Mouse (Mus musculus) lung, postnatal 0 days (tissue): ENCODE measurements at regions not wholly inside any gene's neighbourhood (a gene's known extent, or its start where the extent isn't known, plus 50 kb on each side); places are given as distances from the start of the nearest gene placed in this dataset.

ENCODE experiments used
- ATAC-seq: fragments of 200-750 bp; cut with Nextera tagmentation; 2 replicates; pipeline ENCODE4 v1.8.0; 2017; ENCODE audit warnings: moderate library complexity
- DNase-seq: peaks from one replicate; pipeline ENCODE4 v3.0.0-alpha.2; 2016; ENCODE audit warnings: low spot score
- H3K27ac ChIP-seq: fragments of 300-500 bp; sonication (generic); 2 replicates; pipeline ENCODE4 v1.5.1; 2014; ENCODE audit warnings: antibody characterized with exemption, mild to moderate bottlenecking, low read length, mixed read lengths
- H3K27me3 ChIP-seq: fragments of 300-500 bp; sonication (generic); replicated peaks from 2 replicates; pipeline ENCODE4 v1.6.1; 2014; ENCODE audit warnings: low read length, mixed read lengths; ENCODE audit not compliant: insufficient read depth
- H3K36me3 ChIP-seq: fragments of 300-500 bp; sonication (generic); 2 replicates; pipeline ENCODE4 v1.6.1; 2014; ENCODE audit warnings: low read length, mixed read lengths; ENCODE audit not compliant: insufficient read depth
- H3K4me1 ChIP-seq: fragments of 300-500 bp; sonication (generic); 2 replicates; pipeline ENCODE4 v1.6.1; 2014; ENCODE audit warnings: antibody characterized with exemption, low read depth, low read length, mixed read lengths; ENCODE audit not compliant: insufficient read depth
- H3K4me2 ChIP-seq: fragments of 300-500 bp; sonication (generic); replicated peaks from 2 replicates; pipeline ENCODE4 v1.6.1; 2014; ENCODE audit warnings: low read depth, mild to moderate bottlenecking, low read length, moderate library complexity, mixed read lengths
- H3K4me3 ChIP-seq: fragments of 300-500 bp; sonication (generic); 2 replicates; pipeline ENCODE4 v1.5.1; 2014; ENCODE audit warnings: low read depth, low read length
- H3K9ac ChIP-seq: fragments of 300-500 bp; sonication (generic); replicated peaks from 2 replicates; pipeline ENCODE4 v1.6.1; 2014; ENCODE audit warnings: low read depth, mild to moderate bottlenecking
- H3K9me3 ChIP-seq: fragments of 300-500 bp; sonication (generic); 2 replicates; pipeline ENCODE4 v1.6.1; 2016; ENCODE audit warnings: low read length, mixed read lengths
- CTCF ChIP-seq: IDR thresholded peaks from 2 replicates; pipeline ENCODE4 v1.5.1; 2016; ENCODE audit warnings: antibody characterized with exemption, mild to moderate bottlenecking
- EP300 ChIP-seq: IDR thresholded peaks from 2 replicates; pipeline ENCODE4 v1.6.1; 2016; ENCODE audit warnings: antibody characterized with exemption, mild to moderate bottlenecking, control low read depth
- WGBS: fragments of 180-500 bp; shearing (Covaris S2); extraction: QIAGEN DNeasy Blood & Tissue Kit; methylation state at CpG from one replicate; pipeline ENCODE4 v1.1.7; 2014; 5-methylcytosine and 5-hydroxymethylcytosine counted together

DNA sequence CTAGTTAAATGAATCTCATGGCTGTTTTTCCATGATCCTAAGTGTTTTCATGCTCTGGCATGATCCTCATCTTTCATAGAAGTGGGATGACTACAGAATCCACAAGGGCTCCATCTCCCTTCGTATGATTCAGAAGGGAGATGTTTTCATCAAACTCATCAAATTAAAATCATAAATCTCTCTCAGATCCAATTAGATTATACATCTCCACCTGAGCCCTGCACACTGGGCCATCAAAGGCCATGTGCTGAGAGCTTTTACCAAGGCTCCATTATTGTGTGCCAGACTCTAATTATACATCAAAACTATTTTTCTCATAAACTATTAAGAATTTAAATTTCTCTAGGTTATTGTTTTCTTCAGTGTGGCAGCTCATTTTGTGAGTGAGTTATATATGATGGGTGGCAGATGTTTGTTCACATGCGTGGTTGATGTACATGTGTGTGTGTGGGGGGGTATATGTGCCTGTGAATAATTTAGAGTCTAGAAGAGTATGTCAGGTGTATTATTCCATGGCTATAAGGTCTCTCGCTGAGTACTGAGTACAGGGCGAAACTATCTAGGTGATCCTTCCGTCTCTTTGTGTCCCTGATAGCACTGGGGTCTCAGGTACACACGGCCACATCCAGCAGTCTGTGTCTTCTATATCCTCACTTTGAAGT is 278.4 kb downstream of the Fat4 start:
- Histone ChIP-seq H3K27me3 (no peaks in the 10 kb centered on the region), H3K4me1 (no peaks in the 10 kb centered on the region), H3K36me3 (no peaks in the 10 kb centered on the region), H3K27ac (no peak overlapping the region), H3K9me3 (no peaks in the 10 kb centered on the region), H3K9ac (no peak overlapping the region), H3K4me2 (no peak overlapping the region), H3K4me3 (no peak overlapping the region)
- ATAC-seq (no peak), DNase-seq (no peak)
- WGBS, result 86% methylated on average over 6 of the region's 6 CpGs
- TF ChIP-seq CTCF, result no peak
- no peak for TF ChIP-seq EP300

DNA sequence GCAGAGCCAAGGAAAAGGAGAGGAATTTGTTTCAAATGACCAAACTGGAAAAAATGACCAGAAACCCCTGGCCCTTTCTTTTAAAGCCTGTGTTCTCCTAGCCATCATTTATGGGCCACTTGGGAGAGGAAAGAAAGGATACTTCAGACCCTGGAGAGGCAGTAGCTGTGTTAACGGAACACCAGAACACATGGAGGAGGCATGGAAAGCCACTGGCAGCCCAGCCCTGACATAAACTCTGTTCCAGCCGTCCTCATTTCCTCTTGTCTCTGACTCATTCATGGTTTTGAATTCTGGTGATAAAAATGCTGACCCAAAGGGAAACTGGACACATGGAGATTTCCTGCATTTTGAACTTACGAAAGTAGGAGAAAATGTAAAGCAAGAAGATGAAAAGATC is 295.9 kb downstream of the Fat4 start:
- H3K4me3 ChIP-seq, result no peak overlapping the region
- H3K27me3 ChIP-seq, result no peaks in the 10 kb centered on the region
- no peaks in the 10 kb centered on the region for H3K36me3 ChIP-seq
- no peak overlapping the region for H3K9ac ChIP-seq
- ATAC-seq (no peak), DNase-seq (no peak)
- no peaks in the 10 kb centered on the region for H3K9me3 ChIP-seq
- H3K4me1 ChIP-seq, result no peaks in the 10 kb centered on the region
- no peak for TF ChIP-seq EP300
- no peak for TF ChIP-seq CTCF
- no peak overlapping the region for H3K4me2 ChIP-seq
- 48% methylated on average over 3 of the region's 3 CpGs for WGBS
- H3K27ac ChIP-seq, result no peak overlapping the region

DNA sequence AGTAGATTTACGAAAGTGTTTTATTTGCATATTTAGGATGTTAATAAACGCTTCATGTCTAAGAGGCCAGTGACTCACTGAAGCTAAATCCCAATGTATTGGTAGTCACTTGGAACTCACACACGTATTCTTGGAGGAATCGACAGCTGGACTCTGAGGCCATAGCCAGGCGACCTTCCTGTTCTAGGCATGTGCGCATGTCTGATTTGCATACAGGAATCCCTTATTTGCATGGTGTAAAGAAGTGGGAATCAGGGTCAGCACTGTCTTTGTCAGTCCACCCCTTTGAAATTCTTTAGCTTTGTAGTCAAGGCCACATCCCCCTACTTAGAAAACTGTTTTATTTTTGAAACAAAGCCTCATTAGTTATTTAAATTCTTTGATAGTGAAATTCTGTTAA is 308.4 kb downstream of the Fat4 start:
- Histone ChIP-seq H3K4me3 (no peak overlapping the region), H3K4me1 (no peaks in the 10 kb centered on the region), H3K36me3 (no peaks in the 10 kb centered on the region), H3K27me3 (no peaks in the 10 kb centered on the region), H3K9me3 (no peaks in the 10 kb centered on the region), H3K4me2 (no peak overlapping the region), H3K27ac (no peak overlapping the region), H3K9ac (no peak overlapping the region)
- WGBS, result 88% methylated on average over 6 of the region's 6 CpGs
- ATAC-seq (no peak), DNase-seq (no peak)
- TF ChIP-seq CTCF (no peak), EP300 (no peak)

DNA sequence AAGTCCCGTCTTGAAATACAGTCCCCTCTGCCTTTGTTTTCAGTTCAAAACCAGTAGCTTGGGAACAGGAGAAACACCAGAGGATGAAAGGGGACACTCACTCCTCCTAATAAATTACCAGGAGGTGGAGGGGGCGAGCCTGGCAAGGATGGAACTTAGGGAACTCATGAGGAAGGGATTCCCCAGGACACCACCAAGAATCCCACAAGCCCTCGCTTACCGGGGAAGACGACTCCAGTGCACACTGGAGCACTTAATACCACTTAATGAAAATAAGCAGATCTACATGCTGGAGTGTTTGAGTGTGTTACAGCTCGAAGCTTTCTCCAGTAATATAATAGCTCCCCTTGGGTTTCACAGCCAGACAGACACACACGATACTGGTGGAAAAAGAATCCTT is 315.9 kb downstream of the Fat4 start:
- H3K36me3 ChIP-seq, result no peaks in the 10 kb centered on the region
- H3K9me3 ChIP-seq, result no peaks in the 10 kb centered on the region
- no peaks in the 10 kb centered on the region for H3K27me3 ChIP-seq
- DNase-seq, result no peak
- no peak overlapping the region for H3K27ac ChIP-seq
- ATAC-seq, result no peak
- H3K9ac ChIP-seq, result no peak overlapping the region
- no peaks in the 10 kb centered on the region for H3K4me1 ChIP-seq
- TF ChIP-seq EP300, result no peak
- WGBS, result 66% methylated on average over 7 of the region's 7 CpGs
- no peak overlapping the region for H3K4me3 ChIP-seq
- no peak overlapping the region for H3K4me2 ChIP-seq

DNA sequence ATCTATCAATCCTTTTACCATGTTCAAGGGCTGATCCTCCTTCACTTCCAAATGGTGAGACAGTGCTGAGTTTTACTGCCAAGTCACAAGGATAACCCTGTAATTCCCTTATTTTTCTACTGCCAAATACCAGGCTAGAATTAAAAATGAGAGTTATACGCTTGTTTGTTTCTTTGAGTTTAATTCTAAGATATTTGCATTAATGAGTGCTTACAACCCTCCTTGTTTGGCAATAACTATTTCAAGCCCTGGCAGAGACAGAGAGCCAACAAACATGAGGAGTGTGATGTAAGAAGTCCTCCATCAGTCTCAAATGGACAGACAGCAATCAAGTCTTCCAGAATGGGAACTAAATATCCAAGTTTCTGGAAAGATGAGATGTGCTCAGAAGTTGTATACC is 321.9 kb downstream of the Fat4 start:
- 73% methylated on average over 1 of the region's 1 CpGs for WGBS
- Histone ChIP-seq H3K9me3 (no peaks in the 10 kb centered on the region), H3K27ac (no peak overlapping the region), H3K4me2 (no peak overlapping the region), H3K4me3 (no peak overlapping the region), H3K36me3 (no peaks in the 10 kb centered on the region), H3K9ac (no peak overlapping the region), H3K4me1 (no peaks in the 10 kb centered on the region), H3K27me3 (no peaks in the 10 kb centered on the region)
- TF ChIP-seq CTCF, result no peak
- no peak for TF ChIP-seq EP300
- DNase-seq, result no peak
- no peak for ATAC-seq

DNA sequence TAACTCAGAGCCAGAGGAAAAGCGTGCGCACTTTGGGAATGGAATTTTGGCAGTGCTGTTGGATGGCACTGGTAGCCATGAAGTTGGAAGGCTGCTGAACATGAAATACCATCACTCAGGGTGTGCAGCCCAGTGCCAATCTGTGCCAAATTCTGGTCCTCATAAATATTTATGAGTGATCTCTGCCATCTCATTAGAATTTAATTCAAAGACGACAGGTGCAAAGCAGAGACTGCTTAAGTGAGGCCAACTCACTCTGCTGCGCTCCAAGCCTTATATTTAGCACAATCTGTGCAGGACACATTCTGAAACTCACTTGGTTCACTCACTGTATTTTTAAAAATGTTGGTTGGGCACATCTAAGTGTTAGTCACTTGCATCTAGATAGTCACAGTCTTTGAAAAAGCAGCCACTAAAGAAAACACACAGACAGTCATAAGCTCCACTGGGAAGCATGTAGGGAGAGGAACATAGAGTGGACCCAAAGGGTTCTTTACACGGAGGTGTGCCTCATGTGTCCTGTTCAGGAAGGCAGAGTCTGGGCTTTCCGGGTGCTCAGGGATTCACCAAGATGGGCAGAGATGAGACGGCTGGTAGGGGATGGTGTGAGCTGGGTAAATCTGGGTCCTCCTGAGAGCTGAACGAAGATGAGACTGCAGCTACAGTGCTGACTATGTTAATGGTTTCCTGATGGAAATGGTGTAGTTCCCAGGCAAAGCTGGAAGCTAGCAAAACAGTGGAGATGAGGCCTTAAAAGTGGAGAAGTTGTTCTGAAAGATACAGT is 322.8 kb downstream of the Fat4 start:
- no peaks in the 10 kb centered on the region for H3K4me1 ChIP-seq
- TF ChIP-seq CTCF (no peak), EP300 (no peak)
- 77% methylated on average over 8 of the region's 8 CpGs for WGBS
- no peaks in the 10 kb centered on the region for H3K27me3 ChIP-seq
- H3K36me3 ChIP-seq, result no peaks in the 10 kb centered on the region
- no peak for ATAC-seq
- no peak for DNase-seq
- no peak overlapping the region for H3K4me3 ChIP-seq
- H3K9me3 ChIP-seq, result no peaks in the 10 kb centered on the region
- H3K4me2 ChIP-seq, result no peak overlapping the region
- H3K27ac ChIP-seq, result no peak overlapping the region
- H3K9ac ChIP-seq, result no peak overlapping the region
